Mouse (Mus musculus): Measurements from ENCODE around the gene Spryd3. TPM values are rescaled to one million over a fixed set of nuclear protein-coding genes. Genes with fewer than 3 reads are reported as not detected.

Spryd3 gene
- polyA plus RNA-seq, 1 experiment from 2014 or later: 10.0 TPM

DNA sequence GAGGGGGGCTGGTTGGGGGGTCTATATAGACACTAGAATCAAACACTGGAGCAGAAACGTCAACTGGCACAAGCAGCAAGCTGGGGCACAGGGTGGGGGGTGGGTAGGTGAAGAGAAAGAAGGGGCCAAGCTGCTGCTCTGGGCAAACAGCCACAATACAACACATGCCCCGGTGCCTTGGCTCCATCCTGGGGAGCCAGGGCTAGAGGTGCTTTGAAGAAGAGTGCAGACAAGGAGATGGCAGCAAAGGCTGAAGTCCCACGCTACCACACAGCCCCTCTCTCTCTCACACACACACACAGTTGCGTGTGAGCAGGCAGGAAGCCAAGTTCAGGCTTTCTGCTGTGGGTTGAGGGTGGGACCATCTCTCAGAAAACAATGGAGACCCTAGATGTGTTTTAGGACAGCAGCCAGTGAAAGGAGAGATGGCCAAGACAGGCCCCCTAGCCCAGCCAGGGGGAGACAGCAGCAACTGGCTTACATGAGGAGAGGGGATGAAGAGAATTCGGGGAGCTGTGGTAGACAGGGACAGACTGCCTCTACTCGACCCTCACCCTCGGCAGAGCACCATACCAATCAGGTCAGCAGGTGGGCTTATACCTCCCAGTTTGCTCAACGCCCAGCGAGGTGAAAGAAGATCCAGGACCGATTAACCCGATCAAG, 19.1 kb downstream of the Spryd3 start:
- Histone ChIP-seq H3K4me2 (ENCODE audit: low read depth, low read length) (no peak overlapping the region), H3K9ac (replicated peaks) (no peak overlapping the region), H3K27ac (ENCODE audit: low read depth) (no peak overlapping the region), H3K36me3 (replicated peaks; ENCODE audit: insufficient read depth, low read length) (peaks cover 38% of the 10 kb centered on the region), H3K27me3 (ENCODE audit: insufficient read depth, low read length) (no peaks in the 10 kb centered on the region), H3K4me1 (ENCODE audit: insufficient read depth) (no peaks in the 10 kb centered on the region), H3K9me3 (ENCODE audit: low read length) (no peaks in the 10 kb centered on the region), H3K4me3 (ENCODE audit: low read depth, low read length) (no peak overlapping the region)
- DNase-seq (no peak), ATAC-seq (no peak)
- 72% methylated on average over 11 of the region's 11 CpGs for WGBS (ENCODE audit: insufficient replicate concordance)
- TF ChIP-seq EP300 (IDR thresholded peaks at IDR 0.05; ENCODE audit: low read depth) (no peak), CTCF (IDR thresholded peaks at IDR 0.05; ENCODE audit: low read depth) (no peak)

DNA sequence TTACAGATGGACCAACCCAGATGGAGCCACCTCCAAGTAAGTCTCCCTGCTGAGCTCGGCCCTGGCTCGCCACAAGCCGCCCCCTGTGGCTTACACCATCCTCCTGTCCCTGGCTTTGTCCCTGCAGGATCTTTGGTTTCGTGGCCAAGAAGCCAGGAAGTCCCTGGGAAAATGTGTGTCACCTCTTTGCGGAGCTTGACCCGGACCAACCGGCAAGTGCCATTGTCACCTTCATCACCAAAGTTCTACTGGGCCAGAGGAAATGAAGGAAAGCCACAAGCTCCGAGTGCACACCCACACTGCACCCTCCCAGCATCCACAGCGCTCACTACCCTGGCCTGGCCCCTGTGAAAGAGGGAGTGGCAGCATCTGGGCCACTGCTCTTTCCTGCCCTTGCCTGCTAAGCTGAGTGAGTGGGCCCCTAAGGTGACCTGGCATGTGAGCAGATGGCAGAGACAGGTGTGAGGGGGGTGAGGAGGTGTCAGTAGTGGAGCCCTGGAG, 20.3 kb downstream of the Spryd3 start:
- Histone ChIP-seq H3K4me3 (ENCODE audit: low read depth, low read length) (no peak overlapping the region), H3K36me3 (replicated peaks; ENCODE audit: insufficient read depth, low read length) (peaks cover 45% of the 10 kb centered on the region), H3K9ac (replicated peaks) (no peak overlapping the region), H3K27me3 (ENCODE audit: insufficient read depth, low read length) (no peaks in the 10 kb centered on the region), H3K4me1 (ENCODE audit: insufficient read depth) (no peaks in the 10 kb centered on the region), H3K9me3 (ENCODE audit: low read length) (no peaks in the 10 kb centered on the region), H3K27ac (ENCODE audit: low read depth) (no peak overlapping the region), H3K4me2 (ENCODE audit: low read depth, low read length) (no peak overlapping the region)
- no peak for DNase-seq
- TF ChIP-seq CTCF (IDR thresholded peaks at IDR 0.05; ENCODE audit: low read depth): no peak
- no peak for ATAC-seq
- 48% methylated on average over 9 of the region's 9 CpGs for WGBS (ENCODE audit: insufficient replicate concordance)

DNA sequence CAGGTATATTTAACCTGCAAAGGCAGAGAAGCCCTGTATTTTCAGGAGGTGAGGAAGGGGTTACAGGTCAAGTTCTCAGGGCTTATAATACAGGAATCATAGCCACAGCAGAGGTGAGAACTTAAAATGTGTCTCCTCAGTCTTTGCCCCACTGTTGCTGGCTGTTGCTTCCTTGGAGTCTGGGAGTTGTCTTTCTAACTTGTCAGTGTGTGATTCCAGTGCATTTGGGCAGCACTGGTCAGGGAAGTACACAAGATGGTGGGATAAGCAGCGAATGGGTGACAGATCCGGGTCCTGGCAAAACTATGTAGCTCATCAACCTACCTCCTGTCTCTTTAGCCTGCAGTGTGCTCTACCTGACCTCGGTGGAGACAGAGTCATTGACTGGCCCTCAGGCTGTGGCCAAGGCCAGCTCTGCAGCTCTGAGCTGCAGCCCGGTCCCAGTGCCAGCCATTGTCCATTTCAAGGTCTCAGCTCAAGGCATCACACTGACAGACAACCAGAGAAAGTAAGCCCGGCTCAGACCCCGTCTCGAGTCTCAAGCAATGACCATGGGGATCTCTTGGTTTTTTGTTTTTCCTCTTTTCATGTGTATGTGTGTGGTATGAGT, 21.3 kb downstream of the Spryd3 start:
- Histone ChIP-seq H3K4me3 (ENCODE audit: low read depth, low read length) (no peak overlapping the region), H3K9me3 (ENCODE audit: low read length) (no peaks in the 10 kb centered on the region), H3K4me1 (ENCODE audit: insufficient read depth) (no peaks in the 10 kb centered on the region), H3K4me2 (ENCODE audit: low read depth, low read length) (no peak overlapping the region), H3K27me3 (ENCODE audit: insufficient read depth, low read length) (no peaks in the 10 kb centered on the region), H3K9ac (replicated peaks) (no peak overlapping the region), H3K27ac (ENCODE audit: low read depth) (no peak overlapping the region), H3K36me3 (replicated peaks; ENCODE audit: insufficient read depth, low read length) (peaks cover 52% of the 10 kb centered on the region)
- WGBS (ENCODE audit: insufficient replicate concordance): 64% methylated on average over 7 of the region's 7 CpGs
- ATAC-seq (no peak), DNase-seq (no peak)
- TF ChIP-seq EP300 (IDR thresholded peaks at IDR 0.05; ENCODE audit: low read depth) (no peak), CTCF (IDR thresholded peaks at IDR 0.05; ENCODE audit: low read depth) (no peak)

DNA sequence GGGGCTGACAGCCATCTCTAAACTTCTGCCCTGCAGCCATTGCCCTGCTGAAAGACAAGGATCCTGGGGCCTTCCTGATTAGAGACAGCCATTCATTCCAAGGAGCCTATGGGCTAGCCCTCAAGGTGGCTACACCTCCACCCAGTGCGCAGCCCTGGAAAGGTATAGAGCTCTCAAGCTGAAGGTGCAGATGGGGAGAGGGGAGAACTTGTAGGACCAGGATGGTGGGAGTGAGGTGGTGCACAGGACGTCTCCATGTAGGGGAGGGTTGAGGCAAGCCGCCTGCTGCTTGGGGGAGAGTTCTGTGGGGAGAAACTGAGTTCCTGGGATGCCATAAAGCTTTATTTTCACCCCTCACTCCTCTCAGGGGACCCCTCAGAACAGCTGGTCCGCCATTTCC, 22.4 kb downstream of the Spryd3 start:
- H3K4me1 ChIP-seq (ENCODE audit: insufficient read depth): peaks cover 2% of the 10 kb centered on the region; the same call in 1 of the 2 replicates
- H3K9ac ChIP-seq (replicated peaks): no peak overlapping the region
- DNase-seq: no peak
- no peak for ATAC-seq
- H3K36me3 ChIP-seq (replicated peaks; ENCODE audit: insufficient read depth, low read length): peaks cover 56% of the 10 kb centered on the region
- TF ChIP-seq CTCF (IDR thresholded peaks at IDR 0.05; ENCODE audit: low read depth) (no peak), EP300 (IDR thresholded peaks at IDR 0.05; ENCODE audit: low read depth) (no peak)
- H3K27me3 ChIP-seq (ENCODE audit: insufficient read depth, low read length): no peaks in the 10 kb centered on the region
- no peak overlapping the region for H3K4me2 ChIP-seq (ENCODE audit: low read depth, low read length)
- 75% methylated on average over 4 of the region's 4 CpGs for WGBS (ENCODE audit: insufficient replicate concordance)
- no peak overlapping the region for H3K27ac ChIP-seq (ENCODE audit: low read depth)
- no peaks in the 10 kb centered on the region for H3K9me3 ChIP-seq (ENCODE audit: low read length)
- no peak overlapping the region for H3K4me3 ChIP-seq (ENCODE audit: low read depth, low read length)

DNA sequence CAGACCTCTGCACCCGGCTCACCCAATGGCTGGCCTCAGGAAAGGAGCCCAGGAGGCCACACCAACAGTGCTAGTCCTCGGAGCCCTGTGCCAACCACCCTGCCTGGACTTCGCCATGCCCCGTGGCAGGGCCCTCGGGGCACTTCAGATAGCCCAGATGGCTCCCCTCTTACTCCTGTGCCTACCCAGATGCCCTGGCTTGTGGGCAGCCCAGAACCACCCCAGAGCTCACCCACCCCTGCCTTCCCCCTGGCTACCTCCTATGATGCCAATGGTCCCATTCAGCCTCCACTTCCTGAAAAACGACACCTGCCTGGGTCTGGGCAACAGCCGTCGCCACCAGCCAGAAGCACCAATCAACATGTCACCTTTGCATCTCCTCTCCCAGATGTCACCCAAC, 23.2 kb downstream of the Spryd3 start:
- DNase-seq (no peak), ATAC-seq (no peak)
- H3K27ac ChIP-seq (ENCODE audit: low read depth): no peak overlapping the region
- no peak overlapping the region for H3K4me2 ChIP-seq (ENCODE audit: low read depth, low read length)
- H3K9me3 ChIP-seq (ENCODE audit: low read length): no peaks in the 10 kb centered on the region
- H3K4me3 ChIP-seq (ENCODE audit: low read depth, low read length): no peak overlapping the region
- no peaks in the 10 kb centered on the region for H3K27me3 ChIP-seq (ENCODE audit: insufficient read depth, low read length)
- WGBS (ENCODE audit: insufficient replicate concordance): 72% methylated on average over 8 of the region's 8 CpGs
- peaks cover 51% of the 10 kb centered on the region for H3K36me3 ChIP-seq (replicated peaks; ENCODE audit: insufficient read depth, low read length)
- peaks cover 3% of the 10 kb centered on the region; the same call in 1 of the 2 replicates for H3K4me1 ChIP-seq (ENCODE audit: insufficient read depth)
- TF ChIP-seq CTCF (IDR thresholded peaks at IDR 0.05; ENCODE audit: low read depth): no peak
- TF ChIP-seq EP300 (IDR thresholded peaks at IDR 0.05; ENCODE audit: low read depth): no peak
- H3K9ac ChIP-seq (replicated peaks): no peak overlapping the region

DNA sequence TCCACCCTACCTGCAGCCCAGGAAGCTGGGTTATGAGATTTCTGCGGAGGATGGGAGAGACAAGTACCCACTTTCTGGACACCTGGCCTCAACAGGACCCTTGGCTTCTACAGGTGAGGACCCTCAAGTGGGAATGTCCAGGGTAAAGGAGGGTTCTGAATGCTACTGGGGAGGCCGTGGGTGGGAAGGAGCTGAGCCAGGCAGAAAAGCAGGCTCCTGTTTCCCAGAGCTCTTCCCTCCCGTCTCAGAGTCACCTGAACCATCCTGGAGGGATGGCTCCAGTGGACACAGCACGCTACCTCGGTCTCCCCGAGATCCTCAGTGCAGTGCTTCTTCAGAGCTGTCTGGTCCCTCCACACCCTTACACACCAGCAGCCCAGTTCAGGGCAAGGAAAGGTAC, 23.9 kb downstream of the Spryd3 start:
- Histone ChIP-seq H3K9me3 (ENCODE audit: low read length) (no peaks in the 10 kb centered on the region), H3K4me2 (ENCODE audit: low read depth, low read length) (no peak overlapping the region), H3K27me3 (ENCODE audit: insufficient read depth, low read length) (no peaks in the 10 kb centered on the region), H3K4me1 (ENCODE audit: insufficient read depth) (peaks cover 5% of the 10 kb centered on the region; the same call in 1 of the 2 replicates), H3K36me3 (replicated peaks; ENCODE audit: insufficient read depth, low read length) (peaks cover 47% of the 10 kb centered on the region), H3K9ac (replicated peaks) (no peak overlapping the region), H3K4me3 (ENCODE audit: low read depth, low read length) (no peak overlapping the region), H3K27ac (ENCODE audit: low read depth) (no peak overlapping the region)
- TF ChIP-seq EP300 (IDR thresholded peaks at IDR 0.05; ENCODE audit: low read depth) (no peak), CTCF (IDR thresholded peaks at IDR 0.05; ENCODE audit: low read depth) (no peak)
- 86% methylated on average over 6 of the region's 6 CpGs for WGBS (ENCODE audit: insufficient replicate concordance)
- ATAC-seq: no peak
- no peak for DNase-seq

Measured in liver, postnatal 0 days (tissue).